Mouse (Mus musculus): ENCODE measurements around the gene Col5a1. TPM values are rescaled to one million over a fixed set of nuclear protein-coding genes. Genes with fewer than 3 reads are reported as not detected.

The Col5a1 gene
- polyA plus RNA-seq (2012; rRNA removed), result 11.4 and 12.0 TPM in 2 replicates

DNA sequence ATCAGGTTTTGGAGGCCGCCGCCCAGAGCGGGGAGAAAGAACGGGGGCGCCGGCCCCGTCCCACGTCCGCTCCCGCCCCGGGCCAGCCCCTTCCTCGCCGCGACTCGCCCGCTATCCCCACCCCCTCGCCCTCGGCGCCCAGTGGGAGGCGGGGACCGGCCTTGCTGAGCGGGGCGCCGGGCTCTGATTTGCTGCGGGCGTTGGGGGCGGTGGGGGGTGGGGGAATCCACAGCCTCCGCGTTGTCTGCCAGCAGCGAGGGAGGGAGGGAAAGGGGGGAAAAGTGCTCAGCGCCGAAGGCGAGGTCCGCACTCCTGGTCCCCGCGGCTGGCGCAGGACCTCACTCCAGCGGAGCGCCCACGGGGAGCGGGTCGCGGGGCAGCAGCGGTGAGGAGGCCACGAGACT, at the start of gene Col5a1:
TSS of gene Col5a1 (plus strand) at position 278 of the 404 bp plus-strand sequence.

DNA sequence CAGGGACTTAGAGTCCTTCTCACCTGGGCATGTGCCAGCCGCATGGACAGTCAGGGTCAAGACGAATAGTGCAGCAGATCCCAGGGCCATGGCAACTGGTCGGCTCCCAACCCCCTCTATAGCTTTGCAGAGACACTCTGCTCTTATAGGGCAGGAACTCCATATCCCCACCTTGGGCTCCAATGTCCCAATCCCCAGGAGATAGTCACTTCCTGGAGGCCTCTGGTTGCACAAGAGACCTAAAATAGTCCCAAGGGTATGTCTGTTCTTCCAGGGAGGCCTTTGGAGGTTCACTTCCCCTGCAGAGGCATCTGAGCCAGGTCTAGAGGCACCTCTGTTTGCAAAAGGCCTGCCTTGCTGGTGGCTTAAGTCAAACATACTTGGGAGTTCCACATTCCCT, 198.5 kb downstream of the Col5a1 start, which contains the start of gene Fcnb:
TSS of gene Fcnb (minus strand) at position 118 of the 400 bp plus-strand sequence.

Other genes with a start within 250 kb of the Col5a1 start
- gene Rxra, start 210.0 kb upstream of the Col5a1 start, polyA plus RNA-seq (2012; rRNA removed), result 56.2 and 71.5 TPM in 2 replicates
- gene Fcnb, start 198.5 kb downstream of the Col5a1 start, polyA plus RNA-seq (2012; rRNA removed), result not detected in 2 replicates